Mouse (Mus musculus) C2C12 (cell line): ENCODE data around the gene Casz1. TPM values are rescaled to one million over a fixed set of nuclear protein-coding genes. Genes with fewer than 3 reads are reported as not detected.

Source experiments
- H3K27me3 ChIP-seq: one replicate; pipeline ENCODE4 v1.6.1; 2011; ENCODE audit not compliant: control insufficient read depth, insufficient read depth, insufficient read length
- H3K36me3 ChIP-seq: one replicate; pipeline ENCODE4 v1.6.1; 2011; ENCODE audit not compliant: control insufficient read depth, insufficient read depth
- H3K4me3 ChIP-seq: one replicate; pipeline ENCODE4 v1.5.1; 2011; ENCODE audit warnings: mild to moderate bottlenecking, control low read depth; ENCODE audit not compliant: poor library complexity, insufficient read depth, severe bottlenecking
- H3K79me2 ChIP-seq: one replicate; pipeline ENCODE4 v1.6.1; 2011; ENCODE audit not compliant: control insufficient read depth, insufficient read depth
- H3K79me3 ChIP-seq: one replicate; pipeline ENCODE4 v1.6.1; 2011; ENCODE audit warnings: low read depth, control low read depth
- H3ac ChIP-seq: one replicate; pipeline ENCODE3; 2011; ENCODE audit warnings: low read depth; ENCODE audit not compliant: control insufficient read depth, insufficient read length
- CEBPB ChIP-seq: IDR thresholded peaks from one replicate; pipeline ENCODE4 v1.6.1; 2011; ENCODE audit warnings: low read depth, mild to moderate bottlenecking, control low read depth, moderate library complexity
- CTCF ChIP-seq: IDR thresholded peaks from one replicate; pipeline ENCODE4 v1.5.1; 2011; ENCODE audit not compliant: control insufficient read depth, insufficient read depth, insufficient read length
- FOSL1 ChIP-seq: IDR thresholded peaks from one replicate; pipeline ENCODE4 v1.8.0; 2011; ENCODE audit warnings: mild to moderate bottlenecking, low read length; ENCODE audit not compliant: poor library complexity, insufficient read depth, severe bottlenecking
- MAX ChIP-seq: IDR thresholded peaks from one replicate; pipeline ENCODE4 v1.6.1; 2011; ENCODE audit warnings: mild to moderate bottlenecking, control low read depth
- MYOD1 ChIP-seq: IDR thresholded peaks from one replicate; pipeline ENCODE4 v1.6.1; 2011; ENCODE audit warnings: low read depth; ENCODE audit not compliant: control insufficient read depth, insufficient read length
- MYOG ChIP-seq: IDR thresholded peaks from one replicate; pipeline ENCODE4 v1.6.1; 2011; ENCODE audit not compliant: control insufficient read depth, insufficient read length; ENCODE audit errors: extremely low read depth
- USF1 ChIP-seq: IDR thresholded peaks from one replicate; pipeline ENCODE4 v1.6.1; 2011; ENCODE audit warnings: low read depth, mild to moderate bottlenecking, control low read depth, moderate library complexity
- polyA plus RNA-seq: library from polyadenylated mRNA; unstranded; fragments of >200 nt; fragmentation: generic; extraction: Trizol; gene quantifications from one replicate; pipeline ENCODE4 v1.2.1, GENCODE M21; 2012; ENCODE audit warnings: missing spikeins

Casz1 gene
- polyA plus RNA-seq, 1 experiment: 0.07 TPM

- no peaks in the 10 kb centered on the region for H3K36me3 ChIP-seq
- H3K27me3 ChIP-seq: peaks cover 66% of the 10 kb centered on the region
- H3ac ChIP-seq: no peak overlapping the region
- H3K4me3 ChIP-seq: no peak overlapping the region
- no peaks in the 10 kb centered on the region for H3K79me2 ChIP-seq
- TF ChIP-seq USF1: no peak
- no peak for TF ChIP-seq CEBPB
- TF ChIP-seq MYOD1: no peak
- TF ChIP-seq FOSL1: no peak
- no peak for TF ChIP-seq CTCF
- TF ChIP-seq MYOG: no peak
- no peak for TF ChIP-seq MAX
- no peaks in the 10 kb centered on the region for H3K79me3 ChIP-seq
These were observed 84.0 kb downstream of the Casz1 start for GRCm38 (mm10) chr4:148888229-148888628.

GRCm38 (mm10) chr4:148889011-148889410 lies 84.8 kb downstream of the Casz1 start:
- Histone ChIP-seq H3ac (no peak overlapping the region), H3K4me3 (no peak overlapping the region), H3K79me2 (no peaks in the 10 kb centered on the region), H3K36me3 (no peaks in the 10 kb centered on the region), H3K79me3 (no peaks in the 10 kb centered on the region), H3K27me3 (peaks cover 71% of the 10 kb centered on the region)
- TF ChIP-seq CTCF (no peak), MYOD1 (no peak), MAX (no peak), MYOG (no peak), FOSL1 (no peak), CEBPB (no peak), USF1 (no peak)

GRCm38 (mm10) chr4:148890442-148890841 lies 86.2 kb downstream of the Casz1 start:
- no peaks in the 10 kb centered on the region for H3K36me3 ChIP-seq
- H3K4me3 ChIP-seq: no peak overlapping the region
- H3K79me2 ChIP-seq: no peaks in the 10 kb centered on the region
- H3K27me3 ChIP-seq: peaks cover 78% of the 10 kb centered on the region
- no peaks in the 10 kb centered on the region for H3K79me3 ChIP-seq
- no peak for TF ChIP-seq FOSL1
- no peak for TF ChIP-seq MAX
- TF ChIP-seq MYOG: no peak
- TF ChIP-seq CTCF: no peak
- TF ChIP-seq CEBPB: no peak
- no peak for TF ChIP-seq MYOD1
- TF ChIP-seq USF1: no peak
- no peak overlapping the region for H3ac ChIP-seq

- H3K79me3 ChIP-seq: no peaks in the 10 kb centered on the region
- H3K27me3 ChIP-seq: peaks cover 78% of the 10 kb centered on the region
- no peak overlapping the region for H3ac ChIP-seq
- TF ChIP-seq CTCF (no peak), MYOD1 (no peak), MAX (no peak), FOSL1 (no peak), CEBPB (no peak), USF1 (no peak), MYOG (no peak)
- no peaks in the 10 kb centered on the region for H3K79me2 ChIP-seq
- no peak overlapping the region for H3K4me3 ChIP-seq
- H3K36me3 ChIP-seq: no peaks in the 10 kb centered on the region
These were observed 86.9 kb downstream of the Casz1 start for GRCm38 (mm10) chr4:148890892-148891838.

GRCm38 (mm10) chr4:148896125-148896524 lies 91.9 kb downstream of the Casz1 start:
- Histone ChIP-seq H3K79me2 (no peaks in the 10 kb centered on the region), H3K4me3 (no peak overlapping the region), H3K79me3 (no peaks in the 10 kb centered on the region), H3K27me3 (peaks cover 81% of the 10 kb centered on the region), H3ac (no peak overlapping the region), H3K36me3 (no peaks in the 10 kb centered on the region)
- TF ChIP-seq MAX (no peak), CTCF (no peak), MYOG (no peak), FOSL1 (no peak), USF1 (no peak)

GRCm38 (mm10) chr4:148899927-148900294 lies 95.7 kb downstream of the Casz1 start:
- TF ChIP-seq MYOG: no peak
- TF ChIP-seq MAX: no peak
- no peak for TF ChIP-seq MYOD1
- no peak for TF ChIP-seq FOSL1
- no peak for TF ChIP-seq USF1
- TF ChIP-seq CTCF: no peak
- Histone ChIP-seq H3ac (no peak overlapping the region), H3K4me3 (no peak overlapping the region), H3K79me3 (no peaks in the 10 kb centered on the region), H3K36me3 (no peaks in the 10 kb centered on the region), H3K27me3 (peaks cover 50% of the 10 kb centered on the region), H3K79me2 (no peaks in the 10 kb centered on the region)
